Mouse (Mus musculus): Measurements from ENCODE around the gene Slu7. TPM values are rescaled to one million over a fixed set of nuclear protein-coding genes. Genes with fewer than 3 reads are reported as not detected.

The Slu7 gene
- 119 TPM for polyA plus RNA-seq (2014; fragmentation: Illumina TruSeq; extraction: RNeasy Lipid Tissue Mini Kit (QIAGEN cat#74804); ENCODE audit: low read depth, low replicate concordance)

DNA sequence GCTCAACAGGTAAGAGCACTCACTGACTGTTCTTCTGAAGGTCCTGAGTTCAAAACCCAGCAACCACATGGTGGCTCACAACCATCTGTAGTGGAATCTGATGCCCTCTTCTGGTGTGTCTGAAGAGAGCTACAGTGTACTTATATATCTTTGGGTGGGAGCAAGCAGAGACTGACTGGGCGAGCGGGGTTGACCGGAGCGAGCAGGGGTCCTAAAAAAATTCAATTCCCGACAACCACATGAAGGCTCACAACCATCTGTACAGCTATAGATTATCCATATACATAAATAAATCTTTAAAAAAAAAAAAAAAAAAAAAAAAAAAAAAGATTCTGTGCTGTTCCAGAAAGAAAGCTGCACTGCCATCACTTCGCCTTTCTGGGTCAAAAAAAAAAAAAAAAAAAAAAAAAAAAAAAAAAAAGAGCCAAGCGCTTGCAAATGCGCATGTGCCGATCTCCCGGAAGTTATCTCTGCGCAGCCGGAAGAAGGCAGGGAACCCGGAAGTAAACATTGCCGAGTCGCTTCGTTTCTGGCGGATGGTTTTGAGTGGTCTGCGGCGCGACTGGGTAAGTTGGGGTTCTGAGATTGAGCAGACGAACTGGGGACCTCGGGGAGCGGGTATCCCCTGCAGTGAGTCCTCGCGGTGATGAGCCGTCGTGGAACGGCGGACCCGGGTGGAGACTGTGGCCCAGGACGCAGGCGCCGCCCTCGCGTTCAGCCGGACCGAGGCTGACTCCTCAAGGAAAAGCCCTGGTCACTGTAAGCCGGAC lies at the start of gene Slu7:
Slu7 (plus strand) TSS at position 491 of the 770 bp plus-strand sequence.

DNA sequence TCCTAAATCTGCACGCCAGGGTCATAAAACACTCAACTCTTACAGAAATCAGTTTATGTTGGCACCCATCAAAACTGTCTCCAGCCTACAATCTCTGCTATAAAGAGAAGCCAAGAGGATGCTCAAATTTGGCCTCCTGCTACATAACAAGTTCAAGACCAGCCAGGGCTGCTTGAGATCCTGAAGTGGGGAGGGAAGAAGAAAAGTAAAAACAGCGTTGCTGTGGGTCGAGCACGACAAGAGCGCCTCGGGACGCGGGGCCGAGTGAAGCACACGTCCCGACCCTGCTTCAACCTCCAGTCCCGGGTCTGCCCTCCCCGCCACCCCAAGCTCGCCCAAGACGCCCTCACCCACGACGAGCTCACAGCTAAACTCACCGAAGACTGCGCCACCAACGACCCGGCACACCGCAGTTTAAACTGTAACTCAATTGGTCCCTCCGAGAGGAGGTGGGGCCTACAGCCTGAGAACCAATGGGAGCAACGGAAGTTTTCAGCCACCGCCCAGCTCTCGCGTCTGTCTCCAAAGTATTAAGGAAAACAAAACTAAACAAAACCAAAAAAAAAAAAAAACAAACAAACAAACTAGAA lies 7.6 kb upstream of the Slu7 start, which contains the start of gene Pttg1:
Pttg1 (minus strand) TSS at position 428 of the 590 bp plus-strand sequence.

DNA sequence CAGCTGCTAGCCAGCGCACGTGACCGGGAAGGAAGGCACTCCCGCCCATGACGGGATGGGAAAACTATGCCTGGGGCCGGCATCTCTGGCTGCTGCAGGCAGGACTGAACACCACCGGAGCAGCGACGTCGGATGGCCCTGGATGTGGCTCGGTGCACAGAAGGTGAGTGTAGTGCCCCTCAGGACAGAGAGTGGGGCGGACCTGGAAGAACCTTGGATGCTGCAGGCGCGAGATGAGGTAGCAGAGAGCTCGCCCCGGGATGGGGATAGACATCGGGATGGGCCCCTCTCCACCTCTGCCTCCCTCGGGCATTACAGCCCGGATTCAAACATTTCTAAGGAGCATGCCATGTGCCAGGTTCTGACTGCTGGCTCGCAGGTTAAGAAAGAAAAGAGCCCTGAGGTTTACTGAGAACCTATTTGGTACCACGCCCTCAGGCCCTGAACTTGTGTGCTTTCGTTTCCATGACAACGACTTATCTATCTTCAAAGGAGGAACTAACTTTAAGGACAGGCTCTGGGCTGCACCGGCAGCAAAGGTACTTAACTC lies 40.8 kb downstream of the Slu7 start, which contains the start of gene C1qtnf2:
C1qtnf2 (plus strand) TSS at position 52 of the 550 bp plus-strand sequence.

Other genes starting within 250 kb of the Slu7 start
- 41.1 TPM for gene Pttg1, start 7.5 kb upstream of the Slu7 start, polyA plus RNA-seq (2014; fragmentation: Illumina TruSeq; extraction: RNeasy Lipid Tissue Mini Kit (QIAGEN cat#74804); ENCODE audit: low read depth, low replicate concordance)
- not detected for gene C1qtnf2, start 40.5 kb downstream of the Slu7 start, polyA plus RNA-seq (2014; fragmentation: Illumina TruSeq; extraction: RNeasy Lipid Tissue Mini Kit (QIAGEN cat#74804); ENCODE audit: low read depth, low replicate concordance)
- 2.2 TPM for gene Ccnjl, start 95.0 kb downstream of the Slu7 start, polyA plus RNA-seq (2014; fragmentation: Illumina TruSeq; extraction: RNeasy Lipid Tissue Mini Kit (QIAGEN cat#74804); ENCODE audit: low read depth, low replicate concordance)
- 0.28 TPM for gene 4933415A04Rik, start 153.3 kb downstream of the Slu7 start, polyA plus RNA-seq (2014; fragmentation: Illumina TruSeq; extraction: RNeasy Lipid Tissue Mini Kit (QIAGEN cat#74804); ENCODE audit: low read depth, low replicate concordance)
- 1.8 TPM for gene Fabp6, start 167.8 kb downstream of the Slu7 start, polyA plus RNA-seq (2014; fragmentation: Illumina TruSeq; extraction: RNeasy Lipid Tissue Mini Kit (QIAGEN cat#74804); ENCODE audit: low read depth, low replicate concordance)
- gene Pwwp2a, start 248.3 kb downstream of the Slu7 start, polyA plus RNA-seq (2014; fragmentation: Illumina TruSeq; extraction: RNeasy Lipid Tissue Mini Kit (QIAGEN cat#74804); ENCODE audit: low read depth, low replicate concordance), result 67.2 TPM